Mouse (Mus musculus): ENCODE results near the gene Ankrd35. TPM values are rescaled to one million over a fixed set of nuclear protein-coding genes. Genes with fewer than 3 reads are reported as not detected.
"Not testable (repeated sequence)": the region's sequence is repeated elsewhere in the genome, so short reads cannot be mapped to it uniquely, and the experiment has no call there.

The Ankrd35 gene
- 1 to 10 TPM; 5.3 to 6.2 TPM for total RNA-seq (2021)

GRCm38 (mm10) chr3:96669727-96670468 is at the start of gene Ankrd35:
Ankrd35 (plus strand) TSS chr3:96670131.
- peak; percentile 40 to 47 for DNase-seq (ENCODE audit: extremely low spot score in 1 of 2, low spot score in 1 of 2)

- no peak for DNase-seq (ENCODE audit: extremely low spot score in 1 of 2, low spot score in 1 of 2)
These were observed 46.7 kb upstream of the Ankrd35 start for GRCm38 (mm10) chr3:96623201-96623600.

GRCm38 (mm10) chr3:96629729-96630600 is 40.0 kb upstream of the Ankrd35 start, which contains the start of gene Rbm8a:
Rbm8a (plus strand) TSS chr3:96629933.
- peak; percentile 90 to 91 for DNase-seq (ENCODE audit: extremely low spot score in 1 of 2, low spot score in 1 of 2)

- DNase-seq (ENCODE audit: extremely low spot score in 1 of 2, low spot score in 1 of 2) = no peak
These were observed 37.9 kb upstream of the Ankrd35 start for GRCm38 (mm10) chr3:96632058-96632457.

GRCm38 (mm10) chr3:96634015-96634414 is 35.9 kb upstream of the Ankrd35 start:
- DNase-seq (ENCODE audit: extremely low spot score in 1 of 2, low spot score in 1 of 2) = no peak

- DNase-seq (ENCODE audit: extremely low spot score in 1 of 2, low spot score in 1 of 2) = peak; percentile 69 to 80
These were observed 34.7 kb upstream of the Ankrd35 start, which contains the start of the genes Pex11b and Gm42957 for GRCm38 (mm10) chr3:96634928-96635879. Pex11b (plus strand) TSS chr3:96635376. Gm42957 (plus strand) TSS chr3:96635474.

- DNase-seq (ENCODE audit: extremely low spot score in 1 of 2, low spot score in 1 of 2) = peak in 1 of 2 experiments; percentile 9
These were observed 34.0 kb upstream of the Ankrd35 start for GRCm38 (mm10) chr3:96635906-96636305.

- DNase-seq (ENCODE audit: extremely low spot score in 1 of 2, low spot score in 1 of 2) = no peak
These were observed 33.5 kb upstream of the Ankrd35 start for GRCm38 (mm10) chr3:96636448-96636847.

- peak in 1 of 2 experiments; percentile 64 for DNase-seq (ENCODE audit: extremely low spot score in 1 of 2, low spot score in 1 of 2)
These were observed 30.7 kb upstream of the Ankrd35 start for GRCm38 (mm10) chr3:96639219-96639618.

GRCm38 (mm10) chr3:96645018-96645649 is 24.8 kb upstream of the Ankrd35 start, which contains the start of gene Itga10:
Itga10 (plus strand) TSS chr3:96645584.
- peak in 1 of 2 experiments; percentile 51 for DNase-seq (ENCODE audit: extremely low spot score in 1 of 2, low spot score in 1 of 2)

- no peak for DNase-seq (ENCODE audit: extremely low spot score in 1 of 2, low spot score in 1 of 2)
These were observed 22.6 kb upstream of the Ankrd35 start for GRCm38 (mm10) chr3:96647365-96647764.

- no peak for DNase-seq (ENCODE audit: extremely low spot score in 1 of 2, low spot score in 1 of 2)
These were observed 9.0 kb upstream of the Ankrd35 start for GRCm38 (mm10) chr3:96660901-96661300.

- DNase-seq (ENCODE audit: extremely low spot score in 1 of 2, low spot score in 1 of 2) = no peak
These were observed 7.1 kb upstream of the Ankrd35 start for GRCm38 (mm10) chr3:96662731-96663316.

GRCm38 (mm10) chr3:96663432-96664239 is 6.3 kb upstream of the Ankrd35 start:
- DNase-seq (ENCODE audit: extremely low spot score in 1 of 2, low spot score in 1 of 2) = peak; percentile 84 to 95

- not testable (repeated sequence) for DNase-seq (ENCODE audit: extremely low spot score in 1 of 2, low spot score in 1 of 2)
These were observed 4.1 kb upstream of the Ankrd35 start for GRCm38 (mm10) chr3:96665732-96666363.

- no peak for DNase-seq (ENCODE audit: extremely low spot score in 1 of 2, low spot score in 1 of 2)
These were observed 3.0 kb upstream of the Ankrd35 start for GRCm38 (mm10) chr3:96666916-96667315.

- no peak for DNase-seq (ENCODE audit: extremely low spot score in 1 of 2, low spot score in 1 of 2)
These were observed 2.6 kb upstream of the Ankrd35 start for GRCm38 (mm10) chr3:96667316-96667715.

Measured in layer of hippocampus, postnatal 25 days (tissue).